Mouse (Mus musculus) 3T3-L1 (cell line): ENCODE results near the gene Fam120b.
"Not testable (repeated sequence)": the region's sequence is repeated elsewhere in the genome, so short reads cannot be mapped to it uniquely, and the experiment has no call there.

Experiments
- DNase-seq: peaks from one replicate; pipeline ENCODE4 v3.0.0-alpha.2; 2015; ENCODE audit warnings: low read depth, low spot score

Gene Fam120b

GRCm38 (mm10) chr17:15431021-15431514 is 35.1 kb downstream of the Fam120b start:
- DNase-seq = no peak

- DNase-seq = no peak
Measured at GRCm38 (mm10) chr17:15431551-15431950, 35.5 kb downstream of the Fam120b start.

- DNase-seq = no peak
Measured at GRCm38 (mm10) chr17:15432036-15432435, 36.0 kb downstream of the Fam120b start.

- DNase-seq = no peak
Measured at GRCm38 (mm10) chr17:15434748-15435147, 38.7 kb downstream of the Fam120b start.

GRCm38 (mm10) chr17:15440067-15440462 is 44.1 kb downstream of the Fam120b start:
- no peak for DNase-seq

GRCm38 (mm10) chr17:15440463-15441121 is 44.6 kb downstream of the Fam120b start:
- no peak for DNase-seq

- no peak for DNase-seq
Measured at GRCm38 (mm10) chr17:15445421-15445820, 49.4 kb downstream of the Fam120b start.

GRCm38 (mm10) chr17:15447831-15448230 is 51.8 kb downstream of the Fam120b start:
- no peak for DNase-seq

GRCm38 (mm10) chr17:15449144-15449543 is 53.1 kb downstream of the Fam120b start:
- DNase-seq = not testable (repeated sequence)

GRCm38 (mm10) chr17:15449606-15450005 is 53.6 kb downstream of the Fam120b start:
- no peak for DNase-seq

GRCm38 (mm10) chr17:15455203-15455602 is 59.2 kb downstream of the Fam120b start:
- DNase-seq = peak; percentile 13

GRCm38 (mm10) chr17:15456595-15456994 is 60.6 kb downstream of the Fam120b start:
- DNase-seq = no peak

GRCm38 (mm10) chr17:15459761-15460160 is 63.8 kb downstream of the Fam120b start:
- no peak for DNase-seq

GRCm38 (mm10) chr17:15461921-15462495 is 66.0 kb downstream of the Fam120b start:
- DNase-seq = no peak

GRCm38 (mm10) chr17:15467669-15468068 is 71.7 kb downstream of the Fam120b start:
- DNase-seq = peak; percentile 89

GRCm38 (mm10) chr17:15472671-15473070 is 76.7 kb downstream of the Fam120b start:
- peak; percentile 40 for DNase-seq
